Mouse (Mus musculus): ENCODE results near the gene Vps72. TPM values are rescaled to one million over a fixed set of nuclear protein-coding genes. Genes with fewer than 3 reads are reported as not detected.

Vps72 gene
- total RNA-seq, 1 experiment: 35.7 TPM

DNA sequence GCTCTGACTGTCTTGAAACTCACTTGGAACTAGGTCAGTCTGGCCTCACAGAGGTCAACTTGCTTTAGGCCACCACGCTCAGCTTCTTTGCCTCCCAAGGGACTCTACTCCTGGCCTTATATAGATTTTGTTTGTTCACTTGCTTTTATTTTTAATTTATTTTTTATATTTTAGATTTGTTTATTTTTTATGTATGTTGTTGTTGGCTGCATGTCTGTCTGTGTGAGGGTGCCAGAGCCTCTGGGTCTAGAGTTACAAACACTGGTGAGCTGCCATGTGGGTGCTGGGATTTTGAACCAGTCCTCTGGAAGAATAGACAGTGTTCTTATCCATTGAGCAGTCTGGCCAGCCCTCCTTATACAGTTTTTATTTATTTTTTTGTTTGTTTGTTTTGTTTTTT, 1.9 kb downstream of the Vps72 start:
- Histone ChIP-seq H3K4me1 (ENCODE audit: control insufficient read depth in 2 of 2, insufficient read depth in 2 of 2, low read length in 2 of 2, poor library complexity in 1 of 2) (peaks cover 0 to 3% of the 10 kb centered on the region in 2 experiments; a peak in 1 of 4 replicates), H3K27ac (ENCODE audit: insufficient read depth, low read depth, low read length, poor library complexity, severe bottlenecking) (no peak overlapping the region), H3K36me3 (ENCODE audit: control insufficient read depth, insufficient read depth, low read length, poor library complexity, severe bottlenecking) (peaks cover 1% of the 10 kb centered on the region; the same call in 1 of the 2 replicates), H3K9me3 (ENCODE audit: control insufficient read depth, insufficient read depth, low read depth, low read length) (no peaks in the 10 kb centered on the region), H3K4me3 (ENCODE audit: insufficient read depth in 1 of 2, low read depth in 1 of 2, low read length in 2 of 2, poor library complexity in 1 of 2, severe bottlenecking in 1 of 2) (no peak overlapping the region), H3K9ac (ENCODE audit: insufficient read depth, low read depth, low read length, poor library complexity, severe bottlenecking) (no peak overlapping the region)
- DNase-seq (ENCODE audit: low read depth, low spot score): no peak
- in situ Hi-C loops (cut with MboI; ENCODE audit: low sequenced_read_pairs in 2 of 2, unreplicated experiment in 2 of 2): no loop called here
- TF ChIP-seq HCFC1 (IDR thresholded peaks at IDR 0.05; ENCODE audit: borderline replicate concordance, insufficient read depth, low read length) (no peak), MAFK (IDR thresholded peaks at IDR 0.05; ENCODE audit: insufficient read depth, low read depth, low read length) (no peak), ZC3H11A (IDR thresholded peaks at IDR 0.05; ENCODE audit: borderline replicate concordance, low read depth, low read length) (no peak), ZNF384 (IDR thresholded peaks at IDR 0.05; ENCODE audit: low read depth, low read length) (no peak), CHD2 (IDR thresholded peaks at IDR 0.05; ENCODE audit: low read depth, low read length) (no peak)

DNA sequence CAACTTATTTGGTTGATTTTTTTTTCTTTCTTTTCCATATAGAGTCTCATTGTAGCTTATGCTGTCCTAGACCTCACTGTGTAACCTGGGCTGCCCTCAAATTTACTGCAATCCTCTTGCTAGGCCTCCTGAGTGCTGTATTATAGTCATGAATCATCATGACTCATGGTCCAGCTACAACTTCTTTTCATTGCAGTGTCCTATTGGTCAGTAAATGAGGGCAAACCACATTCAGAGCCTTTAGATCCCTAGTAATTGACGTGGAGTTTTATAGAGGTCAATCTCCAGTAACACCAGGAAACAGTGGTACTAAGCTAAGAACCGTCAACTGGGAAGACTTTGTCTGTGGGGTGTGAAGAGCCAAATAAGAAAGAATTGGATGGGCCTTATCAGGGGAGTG, 6.9 kb downstream of the Vps72 start:
- Histone ChIP-seq H3K4me1 (ENCODE audit: control insufficient read depth in 2 of 2, insufficient read depth in 2 of 2, low read length in 2 of 2, poor library complexity in 1 of 2) (peaks cover 0 to 3% of the 10 kb centered on the region in 2 experiments; a peak in 1 of 4 replicates), H3K27ac (ENCODE audit: insufficient read depth, low read depth, low read length, poor library complexity, severe bottlenecking) (no peak overlapping the region), H3K9ac (ENCODE audit: insufficient read depth, low read depth, low read length, poor library complexity, severe bottlenecking) (no peak overlapping the region), H3K9me3 (ENCODE audit: control insufficient read depth, insufficient read depth, low read depth, low read length) (no peaks in the 10 kb centered on the region), H3K4me3 (ENCODE audit: insufficient read depth in 1 of 2, low read depth in 1 of 2, low read length in 2 of 2, poor library complexity in 1 of 2, severe bottlenecking in 1 of 2) (no peak overlapping the region), H3K36me3 (ENCODE audit: control insufficient read depth, insufficient read depth, low read length, poor library complexity, severe bottlenecking) (peaks cover 31% of the 10 kb centered on the region)
- in situ Hi-C loops (cut with MboI; ENCODE audit: low sequenced_read_pairs in 2 of 2, unreplicated experiment in 2 of 2): no loop called here
- no peak for DNase-seq (ENCODE audit: low read depth, low spot score)
- no peak for TF ChIP-seq CHD2 (IDR thresholded peaks at IDR 0.05; ENCODE audit: low read depth, low read length)
- TF ChIP-seq MAFK (IDR thresholded peaks at IDR 0.05; ENCODE audit: insufficient read depth, low read depth, low read length): no peak
- TF ChIP-seq ZC3H11A (IDR thresholded peaks at IDR 0.05; ENCODE audit: borderline replicate concordance, low read depth, low read length): no peak
- TF ChIP-seq HCFC1 (IDR thresholded peaks at IDR 0.05; ENCODE audit: borderline replicate concordance, insufficient read depth, low read length): no peak
- no peak for TF ChIP-seq ZNF384 (IDR thresholded peaks at IDR 0.05; ENCODE audit: low read depth, low read length)

GRCm38 (mm10) chr3:95121580-95121979, 10.8 kb downstream of the Vps72 start:
- Histone ChIP-seq H3K4me1 (ENCODE audit: control insufficient read depth in 2 of 2, insufficient read depth in 2 of 2, low read length in 2 of 2, poor library complexity in 1 of 2) (peaks cover 0 to 3% of the 10 kb centered on the region in 2 experiments; a peak in 1 of 4 replicates), H3K27ac (ENCODE audit: insufficient read depth, low read depth, low read length, poor library complexity, severe bottlenecking) (no peak overlapping the region), H3K36me3 (ENCODE audit: control insufficient read depth, insufficient read depth, low read length, poor library complexity, severe bottlenecking) (peaks cover 31% of the 10 kb centered on the region), H3K9ac (ENCODE audit: insufficient read depth, low read depth, low read length, poor library complexity, severe bottlenecking) (no peak overlapping the region), H3K4me3 (ENCODE audit: insufficient read depth in 1 of 2, low read depth in 1 of 2, low read length in 2 of 2, poor library complexity in 1 of 2, severe bottlenecking in 1 of 2) (no peak overlapping the region), H3K9me3 (ENCODE audit: control insufficient read depth, insufficient read depth, low read depth, low read length) (no peaks in the 10 kb centered on the region)
- in situ Hi-C loops (cut with MboI; ENCODE audit: low sequenced_read_pairs in 2 of 2, unreplicated experiment in 2 of 2): no loop called here
- TF ChIP-seq MAFK (IDR thresholded peaks at IDR 0.05; ENCODE audit: insufficient read depth, low read depth, low read length) (no peak), HCFC1 (IDR thresholded peaks at IDR 0.05; ENCODE audit: borderline replicate concordance, insufficient read depth, low read length) (no peak), ZC3H11A (IDR thresholded peaks at IDR 0.05; ENCODE audit: borderline replicate concordance, low read depth, low read length) (no peak), CHD2 (IDR thresholded peaks at IDR 0.05; ENCODE audit: low read depth, low read length) (no peak), ZNF384 (IDR thresholded peaks at IDR 0.05; ENCODE audit: low read depth, low read length) (no peak)
- no peak for DNase-seq (ENCODE audit: low read depth, low spot score)

DNA sequence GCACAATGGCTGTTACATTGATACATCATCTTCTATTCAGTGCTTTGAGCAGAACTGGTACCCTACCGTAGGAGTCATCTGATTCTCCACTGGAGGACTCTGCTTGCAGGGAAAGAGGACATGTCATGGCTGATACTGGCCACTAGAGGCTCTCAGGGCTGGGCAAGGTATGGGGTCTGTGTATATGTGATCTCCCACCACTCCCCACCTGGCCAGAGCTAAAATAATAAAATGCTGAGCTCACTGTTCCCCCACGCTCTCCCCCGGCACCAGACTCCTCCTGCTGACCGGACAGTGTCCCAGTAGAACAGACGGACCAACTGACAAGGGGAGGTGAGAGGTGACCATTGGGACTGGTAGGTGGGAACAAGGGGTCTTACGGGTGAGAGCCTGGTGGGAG, 13.4 kb downstream of the Vps72 start, which contains the start of gene Tmod4:
TSS of gene Tmod4 (plus strand) at position 231 of the 400 bp plus-strand sequence.
- no peak for TF ChIP-seq ZC3H11A (IDR thresholded peaks at IDR 0.05; ENCODE audit: borderline replicate concordance, low read depth, low read length)
- no peak for TF ChIP-seq ZNF384 (IDR thresholded peaks at IDR 0.05; ENCODE audit: low read depth, low read length)
- no peak for TF ChIP-seq MAFK (IDR thresholded peaks at IDR 0.05; ENCODE audit: insufficient read depth, low read depth, low read length)
- TF ChIP-seq CHD2 (IDR thresholded peaks at IDR 0.05; ENCODE audit: low read depth, low read length): no peak
- no peak for TF ChIP-seq HCFC1 (IDR thresholded peaks at IDR 0.05; ENCODE audit: borderline replicate concordance, insufficient read depth, low read length)
- H3K4me1 ChIP-seq (ENCODE audit: control insufficient read depth in 2 of 2, insufficient read depth in 2 of 2, low read length in 2 of 2, poor library complexity in 1 of 2): peaks cover 0 to 5% of the 10 kb centered on the region in 2 experiments; a peak in 1 of 4 replicates
- no peak within 1 kb of the TSS for H3K27ac ChIP-seq (ENCODE audit: insufficient read depth, low read depth, low read length, poor library complexity, severe bottlenecking)
- DNase-seq (ENCODE audit: low read depth, low spot score): no peak
- no peak within 1 kb of the TSS for H3K9ac ChIP-seq (ENCODE audit: insufficient read depth, low read depth, low read length, poor library complexity, severe bottlenecking)
- H3K9me3 ChIP-seq (ENCODE audit: control insufficient read depth, insufficient read depth, low read depth, low read length): no peaks in the 10 kb centered on the region
- in situ Hi-C loops (cut with MboI; ENCODE audit: low sequenced_read_pairs in 2 of 2, unreplicated experiment in 2 of 2): no loop called here
- H3K36me3 ChIP-seq (ENCODE audit: control insufficient read depth, insufficient read depth, low read length, poor library complexity, severe bottlenecking): peaks cover 21% of the 10 kb centered on the region
- no peak within 1 kb of the TSS for H3K4me3 ChIP-seq (ENCODE audit: insufficient read depth in 1 of 2, low read depth in 1 of 2, low read length in 2 of 2, poor library complexity in 1 of 2, severe bottlenecking in 1 of 2)
